Mouse (Mus musculus) midbrain, embryonic 13.5 days (tissue): ENCODE data around the gene Prkacb. TPM values are rescaled to one million over a fixed set of nuclear protein-coding genes. Genes with fewer than 3 reads are reported as not detected.

ENCODE experiments used
- ATAC-seq: fragments of 200-750 bp; cut with Nextera tagmentation; 2 replicates; pipeline ENCODE4 v1.8.0; 2017; ENCODE audit warnings: mild to moderate bottlenecking, moderate TSS enrichment, moderate library complexity
- H3K27ac ChIP-seq: fragments of 300-500 bp; sonication (generic); 2 replicates; pipeline ENCODE4 v1.5.1; 2015; ENCODE audit warnings: inconsistent platforms, mild to moderate bottlenecking, moderate library complexity
- H3K27me3 ChIP-seq: fragments of 300-500 bp; sonication (generic); 2 replicates; pipeline ENCODE4 v1.6.1; 2015; ENCODE audit warnings: mild to moderate bottlenecking, inconsistent platforms
- H3K36me3 ChIP-seq: fragments of 300-500 bp; sonication (generic); 2 replicates; pipeline ENCODE4 v1.6.1; 2015; ENCODE audit warnings: mild to moderate bottlenecking, inconsistent platforms
- H3K4me1 ChIP-seq: fragments of 300-500 bp; sonication (generic); replicated peaks from 2 replicates; pipeline ENCODE4 v1.6.1; 2015; ENCODE audit warnings: inconsistent platforms
- H3K4me2 ChIP-seq: fragments of 300-500 bp; sonication (generic); replicated peaks from 2 replicates; pipeline ENCODE4 v1.6.1; 2015; ENCODE audit warnings: moderate library complexity, mild to moderate bottlenecking, inconsistent platforms
- H3K4me3 ChIP-seq: fragments of 300-500 bp; sonication (generic); replicated peaks from 2 replicates; pipeline ENCODE4 v1.5.1; 2015; ENCODE audit warnings: mild to moderate bottlenecking, inconsistent platforms
- H3K9ac ChIP-seq: fragments of 300-500 bp; sonication (generic); replicated peaks from 2 replicates; pipeline ENCODE4 v1.6.1; 2015; ENCODE audit warnings: mild to moderate bottlenecking, inconsistent platforms
- H3K9me3 ChIP-seq: fragments of 300-500 bp; sonication (generic); 2 replicates; pipeline ENCODE4 v1.6.1; 2016; ENCODE audit warnings: mild to moderate bottlenecking, inconsistent platforms
- WGBS: fragments of 180-500 bp; shearing (Covaris S2); methylation state at CpG from one replicate; pipeline ENCODE4 v1.1.7; 2015; 5-methylcytosine and 5-hydroxymethylcytosine counted together
- polyA plus RNA-seq: library from polyadenylated mRNA; unstranded; fragments of >200 nt; fragmentation: Nextera tagmentation; extraction: Ambion mirVana; gene quantifications from 2 replicates; pipeline ENCODE4 v1.2.1, GENCODE M21; 2015

Gene Prkacb
- polyA plus RNA-seq, 1 experiment from 2014 or later: 119 TPM

GRCm38 (mm10) chr3:146711084-146711483, 101.7 kb downstream of the Prkacb start:
- ATAC-seq: no peak
- no peaks in the 10 kb centered on the region for H3K9me3 ChIP-seq
- H3K27ac ChIP-seq: no peak overlapping the region
- no peaks in the 10 kb centered on the region for H3K36me3 ChIP-seq
- no peaks in the 10 kb centered on the region for H3K27me3 ChIP-seq
- 81% methylated on average over 7 of the region's 7 CpGs for WGBS
- no peak overlapping the region for H3K4me2 ChIP-seq
- no peak overlapping the region for H3K4me3 ChIP-seq
- no peak overlapping the region for H3K9ac ChIP-seq
- H3K4me1 ChIP-seq: no peaks in the 10 kb centered on the region

- Histone ChIP-seq H3K27me3 (no peaks in the 10 kb centered on the region), H3K36me3 (no peaks in the 10 kb centered on the region), H3K27ac (no peak overlapping the region), H3K4me1 (no peaks in the 10 kb centered on the region), H3K4me2 (no peak overlapping the region), H3K4me3 (no peak overlapping the region), H3K9ac (no peak overlapping the region), H3K9me3 (no peaks in the 10 kb centered on the region)
- no peak for ATAC-seq
- 63% methylated on average over 1 of the region's 1 CpGs for WGBS
These were observed 103.7 kb downstream of the Prkacb start for GRCm38 (mm10) chr3:146709086-146709485.

- Histone ChIP-seq H3K9me3 (no peaks in the 10 kb centered on the region), H3K36me3 (no peaks in the 10 kb centered on the region), H3K27ac (no peak overlapping the region), H3K27me3 (no peaks in the 10 kb centered on the region), H3K4me1 (no peaks in the 10 kb centered on the region), H3K4me3 (no peak overlapping the region), H3K4me2 (no peak overlapping the region), H3K9ac (no peak overlapping the region)
- WGBS: 72% methylated on average over 3 of the region's 3 CpGs
- ATAC-seq: no peak
These were observed 104.4 kb downstream of the Prkacb start for GRCm38 (mm10) chr3:146708381-146708780.

GRCm38 (mm10) chr3:146704099-146704498, 108.7 kb downstream of the Prkacb start:
- no peak overlapping the region for H3K9ac ChIP-seq
- H3K27ac ChIP-seq: no peak overlapping the region
- ATAC-seq: no peak
- H3K4me2 ChIP-seq: no peak overlapping the region
- no peaks in the 10 kb centered on the region for H3K4me1 ChIP-seq
- H3K36me3 ChIP-seq: no peaks in the 10 kb centered on the region
- no peaks in the 10 kb centered on the region for H3K27me3 ChIP-seq
- no peaks in the 10 kb centered on the region for H3K9me3 ChIP-seq
- no peak overlapping the region for H3K4me3 ChIP-seq
- 92% methylated on average over 4 of the region's 4 CpGs for WGBS

- no peak for ATAC-seq
These were observed 112.7 kb downstream of the Prkacb start for GRCm38 (mm10) chr3:146700051-146700450.

GRCm38 (mm10) chr3:146698982-146699381, 113.8 kb downstream of the Prkacb start:
- 56% methylated on average over 11 of the region's 11 CpGs for WGBS
- Histone ChIP-seq H3K4me3 (no peak overlapping the region), H3K4me1 (no peaks in the 10 kb centered on the region), H3K27me3 (no peaks in the 10 kb centered on the region), H3K27ac (no peak overlapping the region), H3K9me3 (no peaks in the 10 kb centered on the region), H3K4me2 (no peak overlapping the region), H3K9ac (no peak overlapping the region), H3K36me3 (no peaks in the 10 kb centered on the region)
- ATAC-seq: no peak

More at GRCm38 (mm10) chr3:146700051-146700450, 112.7 kb downstream of the Prkacb start:
- 84% methylated on average over 11 of the region's 11 CpGs for WGBS
- Histone ChIP-seq H3K9me3 (no peaks in the 10 kb centered on the region), H3K27ac (no peak overlapping the region), H3K4me2 (no peak overlapping the region), H3K36me3 (no peaks in the 10 kb centered on the region), H3K9ac (no peak overlapping the region), H3K27me3 (no peaks in the 10 kb centered on the region), H3K4me1 (no peaks in the 10 kb centered on the region), H3K4me3 (no peak overlapping the region)

GRCm38 (mm10) chr3:146692547-146692946, 120.2 kb downstream of the Prkacb start:
- no peak overlapping the region for H3K27ac ChIP-seq
- no peak overlapping the region for H3K4me3 ChIP-seq
- no peak overlapping the region for H3K9ac ChIP-seq
- WGBS: 88% methylated on average over 5 of the region's 5 CpGs
- no peaks in the 10 kb centered on the region for H3K4me1 ChIP-seq
- H3K9me3 ChIP-seq: no peaks in the 10 kb centered on the region
- no peaks in the 10 kb centered on the region for H3K36me3 ChIP-seq
- no peak overlapping the region for H3K4me2 ChIP-seq
- ATAC-seq: no peak
- no peaks in the 10 kb centered on the region for H3K27me3 ChIP-seq

- no peaks in the 10 kb centered on the region for H3K9me3 ChIP-seq
- no peak overlapping the region for H3K9ac ChIP-seq
- no peak overlapping the region for H3K27ac ChIP-seq
- no peak overlapping the region for H3K4me2 ChIP-seq
- no peaks in the 10 kb centered on the region for H3K36me3 ChIP-seq
- peaks cover 32% of the 10 kb centered on the region for H3K27me3 ChIP-seq
- no peak for ATAC-seq
- H3K4me1 ChIP-seq: peaks cover 14% of the 10 kb centered on the region
- 80% methylated on average over 4 of the region's 4 CpGs for WGBS
- H3K4me3 ChIP-seq: no peak overlapping the region
These were observed 125.6 kb downstream of the Prkacb start for GRCm38 (mm10) chr3:146687121-146687725.

- Histone ChIP-seq H3K27ac (no peak overlapping the region), H3K36me3 (no peaks in the 10 kb centered on the region), H3K27me3 (peaks cover 32% of the 10 kb centered on the region), H3K9ac (no peak overlapping the region), H3K4me2 (no peak overlapping the region), H3K4me3 (no peak overlapping the region), H3K4me1 (peaks cover 21% of the 10 kb centered on the region), H3K9me3 (no peaks in the 10 kb centered on the region)
- ATAC-seq: no peak
- 91% methylated on average over 8 of the region's 8 CpGs for WGBS
These were observed 126.4 kb downstream of the Prkacb start for GRCm38 (mm10) chr3:146686428-146686827.

- peaks cover 32% of the 10 kb centered on the region for H3K27me3 ChIP-seq
- peaks cover 22% of the 10 kb centered on the region for H3K4me1 ChIP-seq
- peak within 1 kb of the TSS; percentile 60 for H3K9ac ChIP-seq
- 6% methylated on average over 50 of the region's 50 CpGs for WGBS
- no peak within 1 kb of the TSS for H3K27ac ChIP-seq
- peak within 1 kb of the TSS; percentile 83 for H3K4me2 ChIP-seq
- H3K36me3 ChIP-seq: no peaks in the 10 kb centered on the region
- peak within 1 kb of the TSS; percentile 54 for H3K4me3 ChIP-seq
- ATAC-seq: peak; percentile 97
- H3K9me3 ChIP-seq: no peaks in the 10 kb centered on the region
These were observed 127.7 kb downstream of the Prkacb start, which contains the start of gene Samd13 for GRCm38 (mm10) chr3:146684811-146685675. Gene Samd13, minus strand, starts transcription at chr3:146685592.

GRCm38 (mm10) chr3:146683095-146683494, 129.7 kb downstream of the Prkacb start:
- no peak for ATAC-seq
- H3K4me1 ChIP-seq: peaks cover 22% of the 10 kb centered on the region
- no peak overlapping the region for H3K4me2 ChIP-seq
- no peak overlapping the region for H3K27ac ChIP-seq
- no peak overlapping the region for H3K9ac ChIP-seq
- no peak overlapping the region for H3K4me3 ChIP-seq
- no peaks in the 10 kb centered on the region for H3K9me3 ChIP-seq
- peaks cover 32% of the 10 kb centered on the region for H3K27me3 ChIP-seq
- no peaks in the 10 kb centered on the region for H3K36me3 ChIP-seq
- 80% methylated on average over 2 of the region's 2 CpGs for WGBS

- peaks cover 22% of the 10 kb centered on the region for H3K4me1 ChIP-seq
- peaks cover 32% of the 10 kb centered on the region for H3K27me3 ChIP-seq
- H3K9ac ChIP-seq: peak overlapping the region; percentile 51; the same call in 1 of the 2 replicates
- H3K4me3 ChIP-seq: peak overlapping the region; percentile 20
- peak overlapping the region; percentile 45 for H3K4me2 ChIP-seq
- 42% methylated on average over 13 of the region's 13 CpGs for WGBS
- ATAC-seq: no peak
- peak overlapping the region; percentile 21; the same call in 1 of the 2 replicates for H3K27ac ChIP-seq
- no peaks in the 10 kb centered on the region for H3K36me3 ChIP-seq
- H3K9me3 ChIP-seq: no peaks in the 10 kb centered on the region
These were observed 130.6 kb downstream of the Prkacb start for GRCm38 (mm10) chr3:146682140-146682651.
